Mouse (Mus musculus) myocyte (in vitro differentiated cells): ENCODE results near the gene Lbx1.

Experiments
- CEBPB ChIP-seq: IDR thresholded peaks from 2 replicates; pipeline ENCODE4 v1.6.1; 2011; ENCODE audit warnings: mild to moderate bottlenecking, moderate library complexity; ENCODE audit not compliant: poor library complexity, insufficient read depth, severe bottlenecking
- E2F4 ChIP-seq: IDR thresholded peaks from one replicate; pipeline ENCODE4 v1.6.1; 2011; ENCODE audit warnings: mild to moderate bottlenecking, control low read depth, moderate library complexity; ENCODE audit not compliant: insufficient read depth
- MAX ChIP-seq: IDR thresholded peaks from one replicate; pipeline ENCODE4 v1.6.1; 2011; ENCODE audit warnings: low read depth, mild to moderate bottlenecking, control low read depth
- MYOG ChIP-seq, 3 experiments: IDR thresholded peaks; one replicate each; pipeline ENCODE4 v1.6.1; 2011; ENCODE audit warnings: control low read depth in 2 of 3, low read depth in 2 of 3, mild to moderate bottlenecking in 2 of 3; ENCODE audit not compliant: insufficient read length in 2 of 3, control insufficient read depth in 1 of 3, insufficient read depth in 1 of 3
- POLR2A ChIP-seq: IDR thresholded peaks from one replicate; pipeline ENCODE4 v1.6.1; 2011; ENCODE audit warnings: low read depth, mild to moderate bottlenecking, control low read depth, moderate library complexity; ENCODE audit not compliant: insufficient read length
- POLR2AphosphoS2 ChIP-seq: IDR thresholded peaks from one replicate; pipeline ENCODE4 v1.6.1; 2011; ENCODE audit warnings: low read depth, control low read depth; ENCODE audit not compliant: insufficient read length
- SRF ChIP-seq: IDR thresholded peaks from one replicate; pipeline ENCODE4 v1.6.1; 2011; ENCODE audit warnings: low read depth; ENCODE audit not compliant: control insufficient read depth, insufficient read length
- TCF12 ChIP-seq: IDR thresholded peaks from one replicate; pipeline ENCODE4 v1.6.1; 2011; ENCODE audit warnings: mild to moderate bottlenecking, control low read depth; ENCODE audit not compliant: poor library complexity, insufficient read depth, severe bottlenecking
- TCF3 ChIP-seq: IDR thresholded peaks from one replicate; pipeline ENCODE4 v1.6.1; 2011; ENCODE audit warnings: low read depth, control low read depth; ENCODE audit not compliant: insufficient read length
- USF1 ChIP-seq: IDR thresholded peaks from one replicate; pipeline ENCODE4 v1.6.1; 2011; ENCODE audit warnings: low read depth, mild to moderate bottlenecking, control low read depth, moderate library complexity

GRCm38 (mm10) chr19:45227671-45228070, 7.9 kb downstream of the Lbx1 start:
- TF ChIP-seq POLR2A = no peak
- no peak for TF ChIP-seq TCF12
- TF ChIP-seq MAX = no peak
- TF ChIP-seq POLR2AphosphoS2 = no peak
- TF ChIP-seq USF1 = no peak
- TF ChIP-seq E2F4 = no peak
- TF ChIP-seq MYOG (IDR thresholded peaks at IDR 0.05; ENCODE audit: control insufficient read depth in 1 of 3, insufficient read depth in 1 of 3, insufficient read length in 2 of 3, low read depth in 2 of 3) = no peak
- no peak for TF ChIP-seq CEBPB
- TF ChIP-seq TCF3 = no peak
- no peak for TF ChIP-seq SRF
